Mouse (Mus musculus) CD4-positive, CD25-positive, alpha-beta regulatory T cell, adult 9 weeks (primary cell): ENCODE data around the gene Cep83. TPM values are rescaled to one million over a fixed set of nuclear protein-coding genes. Genes with fewer than 3 reads are reported as not detected.

Experiments
- polyA plus RNA-seq: library from polyadenylated mRNA; unstranded; fragments of 100-300 nt; shearing (Covaris generic); gene quantifications from one replicate; pipeline ENCODE4 v1.2.1, GENCODE M21; 2017

Gene Cep83
- polyA plus RNA-seq: 5.5 TPM

GRCm38 (mm10) chr10:94688420-94689175, at the start of gene Cep83:
TSS of gene Cep83 (plus strand) at chr10:94688654.

